Mouse (Mus musculus) 416B (cell line): ENCODE results near the gene Ccdc63.

Experiments used
- DNase-seq: peaks from one replicate; pipeline ENCODE4 v3.0.0; 2011; ENCODE audit warnings: low read depth

Gene Ccdc63

GRCm38 (mm10) chr5:122125211-122125760 is 15.3 kb downstream of the Ccdc63 start:
- no peak for DNase-seq

- no peak for DNase-seq
Measured at GRCm38 (mm10) chr5:122116243-122116642, 24.4 kb downstream of the Ccdc63 start.

GRCm38 (mm10) chr5:122115266-122115763 is 25.3 kb downstream of the Ccdc63 start:
- DNase-seq: no peak

- peak; percentile 65 for DNase-seq
Measured at GRCm38 (mm10) chr5:122114176-122114575, 26.4 kb downstream of the Ccdc63 start.

- no peak for DNase-seq
Measured at GRCm38 (mm10) chr5:122113450-122113849, 27.2 kb downstream of the Ccdc63 start.

- DNase-seq: no peak
Measured at GRCm38 (mm10) chr5:122111933-122112248, 28.7 kb downstream of the Ccdc63 start.

- DNase-seq: no peak
Measured at GRCm38 (mm10) chr5:122111091-122111932, 29.3 kb downstream of the Ccdc63 start.

GRCm38 (mm10) chr5:122110625-122111024 is 30.0 kb downstream of the Ccdc63 start:
- no peak for DNase-seq

- DNase-seq: peak; percentile 49
Measured at GRCm38 (mm10) chr5:122109325-122110060, 31.1 kb downstream of the Ccdc63 start.

- DNase-seq: no peak
Measured at GRCm38 (mm10) chr5:122108104-122108503, 32.5 kb downstream of the Ccdc63 start.

- DNase-seq: no peak
Measured at GRCm38 (mm10) chr5:122106212-122106611, 34.4 kb downstream of the Ccdc63 start.

GRCm38 (mm10) chr5:122104981-122105380 is 35.6 kb downstream of the Ccdc63 start:
- no peak for DNase-seq

- DNase-seq: peak; percentile 58
Measured at GRCm38 (mm10) chr5:122104201-122104600, 36.4 kb downstream of the Ccdc63 start.

- peak; percentile 35 for DNase-seq
Measured at GRCm38 (mm10) chr5:122103075-122103474, 37.5 kb downstream of the Ccdc63 start.

- DNase-seq: no peak
Measured at GRCm38 (mm10) chr5:122102476-122103050, 38.1 kb downstream of the Ccdc63 start.

GRCm38 (mm10) chr5:122094439-122094838 is 46.2 kb downstream of the Ccdc63 start:
- DNase-seq: no peak

GRCm38 (mm10) chr5:122093734-122094133 is 46.9 kb downstream of the Ccdc63 start:
- DNase-seq: no peak

- no peak for DNase-seq
Measured at GRCm38 (mm10) chr5:122092794-122093193, 47.8 kb downstream of the Ccdc63 start.

- peak; percentile 39 for DNase-seq
Measured at GRCm38 (mm10) chr5:122091070-122091469, 49.6 kb downstream of the Ccdc63 start.

- no peak for DNase-seq
Measured at GRCm38 (mm10) chr5:122089664-122090063, 51.0 kb downstream of the Ccdc63 start.

- peak; percentile 79 for DNase-seq
Measured at GRCm38 (mm10) chr5:122088917-122089316, 51.7 kb downstream of the Ccdc63 start.

GRCm38 (mm10) chr5:122086121-122086520 is 54.5 kb downstream of the Ccdc63 start:
- DNase-seq: no peak
